Mouse (Mus musculus): ENCODE measurements around the gene Kptn.
A peak's percentile ranks its signal among the peaks of the same experiment; 100 is the strongest.

Kptn gene

DNA sequence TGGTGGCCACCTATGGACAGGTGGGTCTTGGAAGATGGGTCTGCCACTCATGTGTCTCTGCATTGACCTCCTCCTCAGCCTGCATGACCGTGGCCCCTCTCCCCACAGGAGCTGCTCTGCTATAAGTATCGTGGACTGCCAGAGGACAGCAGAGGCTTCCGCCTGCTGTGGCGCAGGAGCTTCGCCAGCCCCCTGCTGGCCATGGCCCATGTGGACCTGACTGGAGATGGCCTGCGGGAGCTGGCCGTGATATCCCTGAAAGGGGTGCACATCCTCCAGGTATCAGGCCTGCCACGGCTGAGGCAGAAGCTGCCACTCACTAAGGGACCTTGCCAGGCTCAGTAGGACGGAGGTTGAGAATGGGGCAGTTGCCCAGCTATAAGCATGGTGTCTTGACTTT, 6.1 kb downstream of the Kptn start:
- DNase-seq, result peak in 1 of 2 experiments; percentile 57

DNA sequence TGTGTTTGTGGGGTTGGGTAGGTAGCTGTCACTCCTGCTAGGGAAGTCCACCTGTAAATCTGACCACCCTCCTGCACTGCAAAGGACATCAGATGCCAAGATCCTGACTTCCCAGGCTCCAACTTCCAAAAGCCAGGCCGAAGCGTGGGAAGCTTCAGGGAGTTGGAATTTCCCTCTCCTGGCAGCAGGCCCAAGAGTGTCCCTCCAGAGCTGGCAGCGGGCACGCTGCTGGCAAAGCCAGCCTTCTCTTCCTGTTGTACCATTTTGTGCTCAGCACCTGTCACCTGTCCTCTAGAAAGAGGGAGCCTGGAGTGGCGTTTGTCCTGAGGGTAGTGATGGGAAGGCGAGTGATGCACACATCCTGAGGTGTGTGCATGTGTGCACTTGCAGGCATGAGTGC, 8.6 kb downstream of the Kptn start:
- DNase-seq, result peak; percentile 96 to 97

DNA sequence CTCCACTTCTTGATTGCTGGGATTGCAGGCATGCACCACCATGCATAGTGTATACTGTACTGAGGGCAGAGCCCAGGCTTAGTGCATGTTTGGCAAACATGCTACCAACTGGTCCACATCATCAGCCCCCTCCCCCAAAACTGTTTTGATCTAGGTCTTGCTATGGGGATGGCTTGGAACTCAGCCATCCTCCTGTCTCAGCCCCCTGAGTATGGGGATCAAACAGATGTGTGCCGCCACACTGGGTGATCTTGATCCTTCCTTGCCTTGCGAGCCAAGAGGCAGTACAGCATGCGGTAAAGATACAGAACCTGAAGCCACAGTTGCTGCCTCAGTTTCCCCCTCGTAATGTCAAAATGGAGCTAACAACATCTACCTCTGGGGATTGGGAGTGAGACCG, 9.2 kb downstream of the Kptn start:
- DNase-seq, result no peak

DNA sequence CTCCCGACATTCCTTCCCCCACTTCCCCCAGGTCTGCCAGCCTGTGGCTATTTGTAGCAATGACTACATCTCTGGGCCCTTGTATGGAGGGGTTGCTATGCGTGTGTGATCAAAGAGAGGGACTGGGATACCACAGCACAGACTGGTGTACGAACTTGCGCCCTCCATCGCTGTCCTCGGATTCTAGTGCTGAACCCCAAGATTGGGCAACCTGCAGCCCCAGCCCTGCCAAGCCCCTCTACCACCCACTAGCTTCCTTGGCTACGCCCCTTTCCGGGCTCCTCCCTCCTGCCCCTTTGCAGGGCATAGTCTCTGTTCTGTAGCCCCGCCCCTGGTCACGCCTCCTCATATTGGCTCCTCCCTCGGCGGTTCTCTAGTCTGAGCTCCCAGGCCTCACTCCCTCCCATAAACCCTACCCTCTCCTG, 9.7 kb downstream of the Kptn start, which contains the start of gene Slc8a2:
TSS of gene Slc8a2 (plus strand) at position 406 of the 425 bp plus-strand sequence.
- DNase-seq, result peak; percentile 98

DNA sequence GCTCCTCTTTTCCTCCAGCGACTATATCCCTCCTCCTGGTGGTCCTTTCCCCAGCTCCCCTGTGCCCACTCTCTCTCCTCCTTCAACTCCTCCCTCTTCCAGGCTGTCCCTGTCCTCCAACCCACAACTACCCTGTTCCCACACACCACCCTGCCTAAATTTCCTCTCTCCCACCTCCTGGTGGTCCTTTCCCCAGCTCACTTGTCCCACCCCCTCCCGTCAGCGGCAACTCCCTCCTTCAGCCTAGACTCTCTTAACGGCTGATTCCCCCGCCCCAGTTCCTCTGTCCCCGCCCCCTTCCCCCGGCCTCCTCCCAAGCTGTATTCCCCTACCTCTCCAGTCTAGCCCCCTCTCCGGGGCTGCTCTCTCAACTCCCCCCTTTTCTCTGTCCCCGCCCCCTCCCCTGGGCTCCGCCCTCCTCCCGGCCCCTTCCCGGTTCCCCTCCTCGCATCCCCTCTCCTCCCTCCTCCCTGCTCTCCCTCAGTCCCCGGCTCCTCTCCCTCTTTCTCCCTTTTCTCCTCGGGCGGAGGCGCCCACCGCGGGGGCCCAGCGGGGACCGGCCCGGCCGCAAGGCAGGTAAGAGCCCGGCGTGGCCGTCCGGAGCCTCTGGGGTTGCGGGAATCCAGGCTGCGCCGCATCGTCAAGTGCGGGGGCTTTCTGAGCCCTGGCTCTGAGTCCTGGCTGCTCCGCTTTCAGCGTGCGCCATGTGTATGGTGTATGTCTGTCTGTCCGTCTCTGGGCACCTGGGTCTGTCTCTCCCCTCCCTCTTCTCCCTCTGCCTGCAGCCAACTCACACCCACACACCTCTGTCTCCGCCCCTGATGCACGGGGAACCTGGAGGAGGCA, 10.4 kb downstream of the Kptn start:
- peak; percentile 82 to 88 for DNase-seq

DNA sequence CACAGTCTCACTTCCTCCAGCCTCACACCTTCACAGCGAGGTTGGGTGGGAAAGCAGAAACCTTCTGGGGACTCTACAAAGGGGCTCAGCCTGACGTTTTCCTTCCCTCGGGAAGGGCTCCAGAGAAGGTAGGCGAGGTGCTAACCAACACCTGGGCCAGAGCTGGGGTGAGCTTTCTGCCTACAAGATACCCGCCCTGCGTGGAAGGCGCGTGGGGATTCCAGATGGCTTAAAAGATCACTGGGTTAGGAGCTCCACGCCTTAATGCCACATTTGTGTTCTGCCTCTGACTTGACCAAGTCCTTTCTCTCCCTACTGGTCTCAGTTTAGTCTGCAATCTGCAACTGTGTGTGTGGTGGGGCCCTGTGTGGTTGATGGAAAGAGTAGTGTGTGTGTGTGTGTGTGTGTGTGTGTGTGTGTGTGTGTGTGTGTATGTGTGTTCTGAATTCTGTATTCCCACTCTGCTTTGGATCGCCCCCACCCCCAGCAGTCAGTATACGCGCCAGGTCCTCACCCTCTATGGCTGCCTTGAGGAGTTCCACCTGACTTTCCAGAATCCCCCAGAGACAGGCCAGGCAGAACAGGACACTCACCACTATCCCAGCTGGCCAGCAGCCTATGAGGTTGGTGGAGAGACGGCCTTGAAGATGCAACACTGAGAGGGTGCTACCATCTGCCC, 11.4 kb downstream of the Kptn start:
- peak; percentile 63 to 66 for DNase-seq

DNA sequence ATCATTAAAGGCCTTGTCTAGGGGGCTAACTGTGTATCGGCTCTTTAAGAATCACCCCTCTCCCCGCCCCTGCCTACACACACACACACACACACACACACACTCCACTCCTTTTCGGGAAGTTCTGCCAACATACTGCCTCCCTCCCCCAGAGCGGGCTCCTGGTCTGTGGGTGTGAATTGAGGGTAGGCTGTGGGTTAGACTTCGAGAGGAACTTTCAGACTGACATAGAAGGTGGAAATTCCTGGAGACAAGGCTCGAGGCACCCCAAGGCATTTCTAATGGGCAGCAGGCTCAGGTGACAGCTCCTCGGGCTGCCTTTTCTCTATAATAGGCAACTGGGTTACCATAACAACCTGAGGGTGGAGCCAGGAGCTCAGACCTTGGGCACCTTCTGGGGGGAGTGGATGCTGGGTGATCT, 12.5 kb downstream of the Kptn start:
- peak; percentile 67 to 68 for DNase-seq

DNA sequence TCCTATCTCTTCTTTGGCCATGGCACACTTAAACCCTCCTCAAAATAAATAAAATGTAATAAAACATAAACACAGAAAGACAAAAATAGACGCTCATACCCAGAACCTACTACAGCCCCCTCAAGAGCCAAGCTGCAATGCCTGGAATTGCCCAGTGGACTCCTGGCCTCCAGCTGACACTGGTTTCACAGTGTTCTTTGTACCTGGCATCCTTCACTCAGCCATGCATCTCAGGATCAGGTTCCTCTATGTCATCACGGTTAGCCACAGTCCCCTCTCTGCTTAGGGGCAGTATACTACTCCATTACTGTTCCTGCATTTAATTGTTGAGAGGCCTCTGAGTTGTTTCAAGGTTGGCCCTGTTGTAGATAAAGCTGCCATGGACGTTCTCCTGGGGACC, 13.2 kb downstream of the Kptn start:
- no peak for DNase-seq

DNA sequence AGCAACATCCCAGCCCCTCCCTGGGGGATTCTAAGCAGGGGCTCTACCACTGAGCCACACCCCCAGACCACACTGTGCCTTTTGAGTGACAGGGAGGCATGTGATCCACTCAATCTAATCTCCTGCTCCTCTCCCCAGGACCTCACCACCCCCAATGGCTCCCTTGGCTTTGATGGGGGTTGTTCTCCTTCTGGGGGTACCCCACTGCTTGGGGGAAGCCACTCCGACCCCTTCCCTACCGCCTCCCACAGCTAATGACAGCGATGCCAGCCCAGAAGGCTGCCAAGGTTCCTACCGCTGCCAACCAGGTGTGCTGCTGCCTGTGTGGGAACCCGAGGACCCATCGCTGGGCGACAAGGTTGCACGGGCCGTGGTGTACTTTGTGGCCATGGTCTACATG, 14.0 kb downstream of the Kptn start:
- no peak for DNase-seq

DNA sequence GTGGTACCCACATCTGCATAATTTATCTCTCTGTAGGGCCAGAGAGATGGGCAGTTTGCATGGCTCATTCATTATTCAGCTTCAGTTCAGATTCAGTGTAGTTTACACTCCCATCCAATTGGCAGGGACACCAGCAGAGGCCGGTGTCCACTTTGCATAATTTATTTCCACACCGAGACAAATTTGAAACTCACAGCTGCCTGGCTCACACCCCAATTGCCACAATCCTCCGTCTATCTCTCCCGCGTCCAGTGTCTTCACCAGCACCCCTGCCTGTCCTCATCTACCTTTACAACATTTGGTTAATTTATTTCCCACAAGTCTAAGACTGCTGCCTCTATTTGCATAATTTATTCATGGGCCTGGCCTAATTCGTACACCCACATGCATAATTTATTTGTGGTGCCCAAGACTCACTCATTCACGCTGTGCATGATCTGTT, 15.3 kb downstream of the Kptn start:
- no peak for DNase-seq

DNA sequence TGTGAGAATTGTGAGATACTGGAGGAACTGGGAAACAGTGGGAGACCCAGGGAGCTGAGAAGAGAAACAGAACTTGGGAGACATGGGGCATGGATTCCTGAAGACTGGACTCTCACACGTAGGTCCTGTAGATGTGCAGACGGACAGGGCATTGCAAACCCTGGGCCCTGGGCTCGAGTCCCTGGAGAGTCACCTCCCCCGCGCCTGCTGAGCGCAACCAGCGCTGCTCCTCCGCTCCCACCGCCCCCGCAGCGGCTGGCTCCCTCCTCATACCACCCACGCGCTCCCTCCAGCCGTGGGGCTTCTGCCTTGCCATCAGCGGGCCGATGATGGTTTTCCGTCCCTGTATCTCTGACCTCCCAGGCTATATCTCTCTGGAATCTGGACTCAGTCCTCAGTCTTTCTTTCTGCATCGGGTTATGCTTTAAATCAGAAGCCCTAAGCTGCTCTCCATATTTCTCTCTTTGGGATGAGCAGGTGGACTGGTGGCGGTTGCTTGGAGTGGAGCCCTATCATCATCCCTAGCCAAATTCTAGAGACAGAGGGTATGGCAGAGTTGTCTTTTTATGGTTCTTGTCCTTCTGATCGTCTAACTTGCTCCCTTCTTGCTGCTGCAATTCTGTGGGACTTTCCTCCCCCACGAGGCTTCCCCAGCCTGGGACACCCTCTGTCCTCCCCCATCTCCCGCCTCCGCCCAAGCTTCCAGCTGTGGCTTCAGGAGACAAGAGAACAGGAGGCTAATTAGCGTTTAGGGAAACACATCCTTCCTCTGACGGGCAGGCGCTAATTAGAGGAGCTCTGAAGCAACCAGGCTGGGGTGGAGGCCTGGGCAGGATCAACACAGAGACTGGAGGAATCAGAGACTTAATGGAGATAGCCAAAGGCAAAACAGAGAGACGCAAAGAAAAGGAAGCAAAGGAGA, 27.1 kb downstream of the Kptn start:
- DNase-seq, result peak; percentile 84 to 87

DNA sequence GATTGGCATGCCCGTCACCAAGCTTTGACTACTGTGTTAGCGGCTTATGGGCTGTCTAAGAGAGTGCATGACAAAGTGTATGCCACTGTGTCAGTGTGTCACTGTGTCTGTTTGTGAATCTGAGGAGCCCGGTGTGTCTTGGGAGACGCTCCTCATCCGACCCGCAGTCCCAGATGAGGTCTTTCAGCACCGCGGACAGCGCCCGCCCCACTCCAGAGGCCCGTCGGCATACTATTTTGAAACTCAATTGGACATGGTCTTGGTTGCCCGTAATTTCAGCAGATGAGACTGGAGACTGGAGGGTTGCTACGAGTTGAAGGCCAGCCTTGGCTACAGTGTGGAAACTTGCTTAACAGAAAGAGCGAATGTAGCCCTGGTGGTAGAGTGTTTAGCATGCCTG, 27.9 kb downstream of the Kptn start:
- peak in 1 of 2 experiments; percentile 58 for DNase-seq

DNA sequence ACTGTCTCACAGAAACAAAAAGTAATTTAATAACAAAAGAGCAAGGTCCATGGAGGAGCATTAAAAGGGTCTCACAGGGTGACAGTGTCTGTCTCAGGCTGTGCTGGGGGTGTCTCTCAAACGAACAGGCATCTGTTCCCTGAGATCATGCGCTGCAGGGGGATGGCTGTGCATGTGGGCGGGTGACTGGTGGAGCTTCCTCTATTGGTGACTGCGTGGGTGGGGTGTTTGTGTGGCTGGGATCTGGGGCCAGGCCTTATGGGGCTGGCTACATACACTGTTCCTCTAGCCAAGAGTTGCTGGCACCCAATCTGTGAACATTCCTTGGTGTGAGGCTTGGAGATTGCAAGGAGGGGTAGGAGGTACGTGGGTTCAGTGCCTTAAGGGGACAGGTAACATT, 29.5 kb downstream of the Kptn start:
- peak; percentile 92 to 94 for DNase-seq

DNA sequence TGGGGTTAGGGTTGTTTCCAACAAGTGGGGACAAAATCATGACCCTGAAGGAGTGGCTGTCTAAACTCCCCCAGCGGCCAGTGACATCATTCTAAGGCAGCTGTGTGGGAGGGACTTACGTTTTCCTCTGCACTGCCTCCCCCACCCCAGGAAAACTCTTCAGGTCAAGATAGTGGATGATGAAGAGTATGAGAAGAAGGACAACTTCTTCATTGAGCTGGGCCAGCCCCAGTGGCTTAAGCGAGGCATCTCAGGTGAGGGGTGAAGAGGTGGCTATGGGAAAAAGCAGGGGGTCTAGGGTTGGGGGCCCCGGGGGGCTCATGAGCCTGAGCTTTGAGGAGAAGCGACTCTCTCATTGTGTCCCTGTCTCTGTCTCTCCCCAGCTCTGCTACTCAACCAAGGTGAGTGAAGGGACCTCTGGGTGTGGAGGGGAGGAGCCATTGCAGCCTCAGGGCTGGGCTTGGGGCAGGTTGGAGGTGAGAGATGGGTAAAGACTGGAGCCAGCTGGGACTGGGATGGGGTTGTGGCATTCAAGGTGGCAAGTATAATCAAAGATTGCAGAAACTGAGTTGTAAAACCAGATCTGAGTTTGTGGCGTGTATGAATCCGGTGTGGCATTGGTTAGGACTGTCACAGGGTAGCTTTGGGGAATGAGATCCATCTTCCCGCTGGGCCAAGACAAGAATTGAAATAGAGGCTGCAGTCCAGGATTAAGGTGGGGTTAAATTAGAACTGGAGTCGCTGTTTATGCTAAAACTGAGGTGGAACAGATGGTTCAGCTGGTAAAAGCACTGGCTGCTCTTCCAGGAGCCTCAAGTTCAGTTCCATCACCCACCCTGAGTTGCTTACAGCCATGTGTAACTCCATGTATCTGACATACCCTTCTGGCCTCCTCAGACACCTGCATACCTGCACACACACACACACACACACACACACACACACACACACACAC, 30.8 kb downstream of the Kptn start:
- peak in 1 of 2 experiments; percentile 35 for DNase-seq

DNA sequence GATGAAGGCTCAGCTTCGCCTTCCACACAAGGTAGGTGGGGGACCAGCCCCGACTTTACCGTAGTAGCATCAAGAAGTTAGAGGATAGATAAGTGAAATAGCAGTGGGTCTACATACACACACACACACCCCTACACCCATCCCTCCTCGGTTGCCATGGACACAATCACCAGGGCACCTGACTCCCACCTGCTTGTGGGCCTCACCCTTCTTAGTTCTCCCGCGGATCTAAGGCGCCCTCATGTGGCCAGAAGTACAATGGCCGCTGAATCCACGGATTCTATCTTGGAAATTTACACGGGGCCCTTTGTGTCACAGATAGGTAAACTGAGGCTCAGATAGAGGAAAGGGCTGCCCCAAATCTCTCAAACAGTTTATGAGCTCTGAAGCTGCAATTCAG, 33.8 kb downstream of the Kptn start:
- peak; percentile 76 to 83 for DNase-seq

DNA sequence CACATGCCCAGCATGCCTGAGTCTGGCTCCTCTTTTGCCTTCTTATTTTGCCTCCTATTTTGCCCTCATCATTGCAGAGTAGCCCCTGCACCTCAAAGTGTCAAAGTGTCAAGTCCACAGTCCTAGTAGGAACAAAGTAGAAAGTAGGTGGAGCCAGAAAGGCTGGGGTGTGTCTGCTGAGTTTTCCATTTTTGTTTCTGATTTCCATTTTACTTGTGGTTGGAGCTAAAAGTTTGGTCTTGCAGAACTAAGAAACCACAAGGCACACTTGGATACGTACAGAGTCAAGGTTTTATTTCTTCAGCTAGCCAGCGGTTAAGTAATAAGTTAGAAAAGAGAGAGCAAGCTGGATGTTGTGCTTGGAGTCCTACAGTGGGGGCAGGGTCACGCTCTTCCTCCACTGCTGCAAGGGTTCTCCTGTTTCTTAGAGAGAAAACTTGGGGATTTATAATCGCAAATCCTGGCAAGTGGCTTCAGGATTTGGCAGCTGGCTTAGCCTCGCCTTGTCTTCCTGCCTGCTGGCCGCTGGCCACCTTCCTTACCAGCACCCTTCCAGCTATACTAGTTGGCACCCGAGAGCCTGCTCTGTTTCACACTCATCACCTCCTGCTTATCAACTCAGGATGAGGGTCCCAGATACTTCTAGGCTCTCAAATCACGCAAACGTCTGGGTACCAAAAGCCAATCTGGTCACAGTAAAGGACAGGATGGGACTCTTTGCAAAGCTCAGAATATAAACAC, 35.6 kb downstream of the Kptn start:
- peak; percentile 70 to 80 for DNase-seq

DNA sequence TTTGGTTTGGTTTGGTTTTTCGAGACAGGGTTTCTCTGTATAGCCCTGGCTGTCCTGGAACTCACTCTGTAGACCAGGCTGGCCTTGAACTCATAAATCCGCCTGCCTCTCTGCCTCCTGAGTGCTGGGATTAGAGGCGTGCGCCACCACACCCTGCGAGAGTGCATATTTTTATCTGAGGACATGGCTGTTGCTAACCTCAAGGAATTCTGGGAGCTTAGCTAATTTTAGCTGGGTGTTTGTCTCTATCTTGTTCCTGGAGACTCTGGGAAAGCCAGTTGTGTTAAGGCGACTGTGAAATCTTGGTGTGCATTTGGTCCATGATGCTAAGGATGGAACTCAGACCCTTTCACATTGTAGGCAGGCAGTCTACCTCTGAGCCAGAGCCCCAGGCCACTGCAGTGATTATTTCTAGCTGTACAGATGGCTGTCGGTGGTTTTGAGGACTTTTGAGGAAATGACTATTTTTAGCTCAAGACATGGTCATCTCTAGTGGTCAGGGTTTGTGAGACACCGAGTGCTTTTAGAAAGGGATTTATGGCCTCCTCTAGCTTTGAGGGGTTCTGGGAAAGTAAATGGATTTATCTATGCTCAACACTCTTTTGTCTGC, 36.5 kb downstream of the Kptn start:
- peak; percentile 32 to 39 for DNase-seq

DNA sequence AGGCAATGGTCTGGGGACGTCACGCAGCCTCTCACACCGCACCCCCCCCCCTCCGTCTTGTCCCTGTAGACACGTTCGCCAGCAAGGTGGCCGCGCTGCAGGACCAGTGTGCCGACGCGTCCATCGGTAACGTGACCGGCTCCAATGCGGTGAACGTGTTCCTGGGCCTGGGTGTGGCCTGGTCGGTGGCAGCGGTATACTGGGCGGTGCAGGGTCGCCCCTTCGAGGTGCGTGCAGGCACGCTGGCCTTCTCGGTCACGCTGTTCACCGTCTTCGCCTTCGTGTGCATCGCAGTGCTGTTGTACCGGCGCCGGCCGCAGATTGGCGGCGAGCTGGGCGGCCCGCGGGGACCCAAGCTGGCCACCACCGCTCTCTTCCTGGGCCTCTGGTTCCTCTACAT, 39.0 kb downstream of the Kptn start:
- DNase-seq, result peak; percentile 62 to 69

DNA sequence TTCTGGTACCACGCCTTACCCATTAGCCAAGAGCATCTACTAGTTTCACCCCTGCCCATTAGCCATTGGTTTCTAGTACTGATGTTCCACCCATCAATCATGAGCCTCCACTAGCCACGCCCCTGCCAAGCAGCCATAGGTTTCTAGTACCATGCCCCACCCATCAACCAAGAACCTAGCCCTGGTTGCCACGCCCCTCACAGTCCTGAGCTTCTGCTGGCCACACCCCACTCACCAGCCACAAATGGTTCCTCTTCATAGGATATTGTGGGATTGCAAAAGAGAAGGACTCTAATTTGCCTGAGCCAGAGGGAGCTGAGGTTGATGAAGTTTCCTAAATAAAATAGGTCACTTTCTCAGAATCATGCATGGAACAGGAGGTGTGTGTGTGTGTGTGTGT, 41.0 kb downstream of the Kptn start:
- DNase-seq, result peak; percentile 51 to 69

DNA sequence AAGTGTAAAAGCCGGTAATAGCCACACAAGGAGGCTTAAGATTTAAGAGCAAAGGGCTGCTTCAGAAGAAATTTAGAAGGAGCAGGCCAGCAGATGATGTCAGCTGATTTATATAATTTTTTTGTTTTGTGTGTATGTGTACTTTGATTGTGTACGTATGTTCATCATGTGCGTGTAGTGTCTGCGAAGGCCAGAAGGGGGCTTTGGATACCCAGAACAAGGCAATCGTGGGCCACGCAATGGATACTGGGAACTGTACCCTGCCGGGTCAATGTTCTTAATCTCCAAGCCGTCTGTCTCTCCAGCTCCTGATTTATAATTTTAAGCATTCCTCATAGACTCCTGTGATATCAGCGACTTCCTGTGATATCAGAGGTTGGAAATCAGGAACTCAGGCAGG, 41.6 kb downstream of the Kptn start:
- DNase-seq, result peak in 1 of 2 experiments; percentile 51
